Mouse (Mus musculus): Measurements from ENCODE around the gene Kdm4c.

GRCm38 (mm10) chr4:74357479-74357878, 115.2 kb downstream of the Kdm4c start:
- TF ChIP-seq CTCF (IDR thresholded peaks at IDR 0.05; ENCODE audit: insufficient read depth, low read length), result no peak
- no peak for TF ChIP-seq POLR2A (IDR thresholded peaks at IDR 0.05; ENCODE audit: borderline replicate concordance, extremely low read depth, low read depth, low read length)
